Mouse (Mus musculus) testis, adult 2 months (tissue): ENCODE results near the gene Palmd.

ENCODE experiments used
- CTCF ChIP-seq: fragments of 200-500 bp; IDR thresholded peaks from 2 replicates; pipeline ENCODE4 v1.5.1; 2012; ENCODE audit warnings: low read depth, mild to moderate bottlenecking, inconsistent platforms, low read length, moderate library complexity; ENCODE audit not compliant: control insufficient read depth, insufficient read depth, insufficient replicate concordance
- POLR2A ChIP-seq: fragments of 200-500 bp; IDR thresholded peaks from 2 replicates; pipeline ENCODE4 v1.6.1; 2012; ENCODE audit warnings: low read depth, mild to moderate bottlenecking, inconsistent platforms, low read length, moderate library complexity; ENCODE audit not compliant: control insufficient read depth

DNA sequence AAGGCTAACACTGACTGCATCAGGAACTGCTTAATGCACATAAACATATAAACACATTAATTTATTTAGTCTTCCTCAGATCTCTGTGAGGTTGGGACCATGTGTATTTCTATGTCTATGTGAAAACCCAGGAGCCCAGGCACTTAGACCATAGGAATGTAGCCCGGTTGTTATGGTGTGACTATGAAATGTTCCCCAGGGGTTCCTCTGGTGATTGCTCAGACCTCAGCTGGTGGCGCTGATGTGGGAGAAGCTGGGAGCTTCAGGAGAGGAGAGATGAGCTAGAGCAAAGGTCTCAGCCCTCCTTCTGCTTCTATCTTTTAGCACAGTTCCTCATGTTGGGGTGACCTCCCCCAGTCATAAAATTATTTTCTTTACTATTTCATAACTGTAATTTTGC, 8.4 kb downstream of the Palmd start:
- TF ChIP-seq POLR2A (no peak), CTCF (no peak)
